Mouse (Mus musculus) stomach, postnatal 0 days (tissue): ENCODE results near the gene Mrpl1. TPM values are rescaled to one million over a fixed set of nuclear protein-coding genes. Genes with fewer than 3 reads are reported as not detected.

Source experiments
- ATAC-seq: fragments of 200-750 bp; cut with Nextera tagmentation; 2 replicates; pipeline ENCODE4 v1.8.0; 2017; ENCODE audit not compliant: low FRiP score, low TSS enrichment
- DNase-seq: peaks from one replicate; pipeline ENCODE4 v3.0.0-alpha.2; 2016; ENCODE audit warnings: low spot score
- H3K27ac ChIP-seq: fragments of 300-500 bp; sonication (generic); replicated peaks from 2 replicates; pipeline ENCODE4 v1.5.1; 2014; ENCODE audit warnings: mild to moderate bottlenecking, control low read depth
- H3K27me3 ChIP-seq: fragments of 300-500 bp; sonication (generic); 2 replicates; pipeline ENCODE4 v1.6.1; 2014; ENCODE audit warnings: low read length; ENCODE audit not compliant: control insufficient read depth, insufficient read depth
- H3K36me3 ChIP-seq: fragments of 300-500 bp; sonication (generic); 2 replicates; pipeline ENCODE4 v1.6.1; 2014; ENCODE audit warnings: low read length, mixed read lengths; ENCODE audit not compliant: control insufficient read depth, insufficient read depth
- H3K4me1 ChIP-seq: fragments of 300-500 bp; sonication (generic); replicated peaks from 2 replicates; pipeline ENCODE4 v1.6.1; 2014; ENCODE audit warnings: antibody characterized with exemption; ENCODE audit not compliant: control insufficient read depth, insufficient read depth
- H3K4me2 ChIP-seq: fragments of 300-500 bp; sonication (generic); replicated peaks from 2 replicates; pipeline ENCODE4 v1.6.1; 2014; ENCODE audit warnings: low read depth, mild to moderate bottlenecking, control low read depth, moderate library complexity
- H3K4me3 ChIP-seq: fragments of 300-500 bp; sonication (generic); 2 replicates; pipeline ENCODE4 v1.5.1; 2014; ENCODE audit warnings: low read depth, low read length, control low read depth
- H3K9ac ChIP-seq: fragments of 300-500 bp; sonication (generic); 2 replicates; pipeline ENCODE4 v1.6.1; 2014; ENCODE audit warnings: mild to moderate bottlenecking, low read length, control low read depth, mixed read lengths
- H3K9me3 ChIP-seq: fragments of 300-500 bp; sonication (generic); 2 replicates; pipeline ENCODE4 v1.6.1; 2016; ENCODE audit warnings: low read length; ENCODE audit not compliant: control insufficient read depth
- CTCF ChIP-seq: IDR thresholded peaks from 2 replicates; pipeline ENCODE4 v1.5.1; 2016; ENCODE audit warnings: antibody characterized with exemption, low read depth, mild to moderate bottlenecking, moderate library complexity
- EP300 ChIP-seq: optimal IDR thresholded peaks from 2 replicates; pipeline ENCODE3; 2016; ENCODE audit warnings: antibody characterized with exemption
- WGBS: fragments of 180-500 bp; shearing (Covaris S2); extraction: QIAGEN DNeasy Blood & Tissue Kit; methylation state at CpG from one replicate; pipeline ENCODE4 v1.1.7; 2014; 5-methylcytosine and 5-hydroxymethylcytosine counted together
- polyA plus RNA-seq: library from polyadenylated mRNA; unstranded; fragments of >200 nt; fragmentation: Nextera tagmentation; extraction: Ambion mirVana; gene quantifications from 2 replicates; pipeline ENCODE4 v1.2.1, GENCODE M21; 2015

Gene Mrpl1
- polyA plus RNA-seq, 1 experiment from 2014 or later, result 18.9 TPM

- Histone ChIP-seq H3K9ac (no peak overlapping the region), H3K4me2 (no peak overlapping the region), H3K9me3 (no peaks in the 10 kb centered on the region), H3K27ac (no peak overlapping the region), H3K36me3 (no peaks in the 10 kb centered on the region), H3K4me1 (no peaks in the 10 kb centered on the region), H3K27me3 (no peaks in the 10 kb centered on the region), H3K4me3 (no peak overlapping the region)
- no peak for ATAC-seq
- no peak for DNase-seq
- TF ChIP-seq CTCF, result no peak
- TF ChIP-seq EP300, result no peak
- 49% methylated on average over 2 of the region's 2 CpGs for WGBS
Observed at GRCm38 (mm10) chr5:96253995-96254394, 44.7 kb downstream of the Mrpl1 start.

GRCm38 (mm10) chr5:96255166-96255565 is 45.9 kb downstream of the Mrpl1 start:
- DNase-seq, result no peak

GRCm38 (mm10) chr5:96258210-96258609 is 48.9 kb downstream of the Mrpl1 start:
- Histone ChIP-seq H3K36me3 (no peaks in the 10 kb centered on the region), H3K4me3 (no peak overlapping the region), H3K4me1 (no peaks in the 10 kb centered on the region), H3K27ac (no peak overlapping the region), H3K9me3 (no peaks in the 10 kb centered on the region), H3K4me2 (no peak overlapping the region), H3K9ac (no peak overlapping the region), H3K27me3 (no peaks in the 10 kb centered on the region)
- TF ChIP-seq CTCF (no peak), EP300 (no peak)
- WGBS, result 82% methylated on average over 5 of the region's 5 CpGs
- DNase-seq (no peak), ATAC-seq (no peak)

More at GRCm38 (mm10) chr5:96255166-96255565, 45.9 kb downstream of the Mrpl1 start:
- Histone ChIP-seq H3K4me1 (no peaks in the 10 kb centered on the region), H3K4me2 (no peak overlapping the region), H3K9me3 (no peaks in the 10 kb centered on the region), H3K4me3 (no peak overlapping the region), H3K9ac (no peak overlapping the region), H3K27me3 (no peaks in the 10 kb centered on the region), H3K36me3 (no peaks in the 10 kb centered on the region), H3K27ac (no peak overlapping the region)
- no peak for TF ChIP-seq EP300
- no peak for TF ChIP-seq CTCF
- no peak for ATAC-seq
- WGBS, result 90% methylated on average over 3 of the region's 3 CpGs

- 62% methylated on average over 3 of the region's 3 CpGs for WGBS
- Histone ChIP-seq H3K4me2 (no peak overlapping the region), H3K9me3 (no peaks in the 10 kb centered on the region), H3K36me3 (no peaks in the 10 kb centered on the region), H3K27ac (no peak overlapping the region), H3K4me3 (no peak overlapping the region), H3K4me1 (no peaks in the 10 kb centered on the region), H3K9ac (no peak overlapping the region), H3K27me3 (no peaks in the 10 kb centered on the region)
- ATAC-seq (peak; percentile 56; the same call in 1 of the 2 replicates), DNase-seq (peak; percentile 67)
- TF ChIP-seq EP300, result no peak
- TF ChIP-seq CTCF, result peak; percentile 85
Observed at GRCm38 (mm10) chr5:96267017-96267702, 57.9 kb downstream of the Mrpl1 start.

- Histone ChIP-seq H3K9ac (no peak overlapping the region), H3K4me1 (no peaks in the 10 kb centered on the region), H3K27ac (no peak overlapping the region), H3K27me3 (no peaks in the 10 kb centered on the region), H3K36me3 (no peaks in the 10 kb centered on the region), H3K9me3 (no peaks in the 10 kb centered on the region), H3K4me2 (no peak overlapping the region), H3K4me3 (no peak overlapping the region)
- no peak for DNase-seq
- ATAC-seq, result no peak
- TF ChIP-seq CTCF (no peak), EP300 (no peak)
- 65% methylated on average over 6 of the region's 6 CpGs for WGBS
Observed at GRCm38 (mm10) chr5:96271070-96271469, 61.8 kb downstream of the Mrpl1 start.

- H3K27ac ChIP-seq, result no peak overlapping the region
- no peak overlapping the region for H3K9ac ChIP-seq
- no peaks in the 10 kb centered on the region for H3K4me1 ChIP-seq
- no peak overlapping the region for H3K4me2 ChIP-seq
- ATAC-seq, result no peak
- H3K36me3 ChIP-seq, result no peaks in the 10 kb centered on the region
- H3K27me3 ChIP-seq, result no peaks in the 10 kb centered on the region
- H3K4me3 ChIP-seq, result no peak overlapping the region
- WGBS, result 70% methylated on average over 8 of the region's 8 CpGs
- no peak for DNase-seq
- H3K9me3 ChIP-seq, result no peaks in the 10 kb centered on the region
- TF ChIP-seq CTCF (no peak), EP300 (no peak)
Observed at GRCm38 (mm10) chr5:96305786-96306185, 96.5 kb downstream of the Mrpl1 start.
